Mouse (Mus musculus) embryonic stem cell, embryonic (primary cell): Measurements from ENCODE around the gene Fignl2.

Experiments used
- CTCF ChIA-PET, 4 experiments: fragments of 300-600 bp in 2 of 4; fragments of 350-600 bp in 2 of 4; sonication (Branson Sonifier 250); formaldehyde crosslinking; loops; one replicate each; lab custom pipeline; 2022; ENCODE audit warnings: inconsistent platforms in 2 of 4; lab: Charles Lee
- POLR2A ChIA-PET, 4 experiments: fragments of 300-600 bp in 2 of 4; fragments of 350-600 bp in 2 of 4; sonication (Branson Sonifier 250); formaldehyde crosslinking; loops; one replicate each; lab custom pipeline; 2022; ENCODE audit warnings: antibody characterized with exemption in 4 of 4, inconsistent platforms in 1 of 4; lab: Charles Lee

Fignl2 gene

GRCm38 (mm10) chr15:101103605-101104304 is 25.4 kb upstream of the Fignl2 start:
- CTCF ChIA-PET, result interaction anchor here in 2 of 4 experiments (0.6 to 2.7 kb wide), 4 partner anchors 9 to 318 kb away, joined by 3 to 7 read pairs (median 5); partner anchors contain the start of gene Ankrd33 (in 1 of the 2)
- POLR2A ChIA-PET, result interaction anchor here in 2 of 4 experiments (1.9 to 3.1 kb wide), 2 partner anchors 9 to 10 kb away, joined by 6 to 19 read pairs; no protein-coding TSS in a partner anchor

GRCm38 (mm10) chr15:101100996-101101395 is 22.6 kb upstream of the Fignl2 start:
- ChIA-PET POLR2A (interaction anchor here in 1 of 4 experiments (0.7 to 3.1 kb wide), 2 partner anchors 7 to 140 kb away, joined by 3 to 19 read pairs; no protein-coding TSS in a partner anchor), CTCF (interaction anchor here in 1 of 4 experiments (0.6 to 0.7 kb wide), 2 partner anchors 49 to 195 kb away, joined by 3 to 11 read pairs; no protein-coding TSS in a partner anchor)

DNA sequence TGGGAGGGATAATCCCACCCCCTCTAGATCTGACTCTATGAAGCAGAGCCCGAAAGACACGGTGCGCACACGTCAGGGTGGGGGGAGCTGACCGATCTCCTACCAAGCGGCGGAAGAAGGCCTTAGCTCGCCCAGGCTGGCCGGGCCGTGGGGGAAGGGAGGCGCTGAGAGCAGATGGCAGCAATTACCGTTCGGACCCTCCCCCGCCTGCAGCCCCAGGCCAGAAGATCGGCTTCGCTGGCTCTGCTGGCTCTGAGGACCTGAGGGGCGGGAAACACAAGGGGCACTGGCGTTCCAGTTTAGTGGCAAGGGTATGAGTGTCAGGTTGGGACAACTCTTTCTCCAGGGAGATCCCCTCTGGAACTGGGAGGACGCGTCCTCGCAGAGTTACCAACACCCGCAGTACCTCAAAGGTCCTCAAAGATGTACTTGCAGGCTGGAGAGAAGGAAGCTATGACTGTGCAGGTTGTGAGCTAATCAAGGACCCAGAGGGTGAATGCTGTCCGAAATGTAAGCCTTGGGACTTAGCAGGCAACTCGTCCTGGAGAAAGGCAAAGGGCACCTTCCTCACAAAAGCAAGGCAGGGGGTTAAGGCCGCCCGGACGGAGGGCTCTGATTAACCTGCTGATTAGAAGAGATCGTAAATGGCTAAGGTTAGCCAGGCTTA is 19.8 kb upstream of the Fignl2 start:
- ChIA-PET CTCF (interaction anchor here (0.6 to 1.8 kb wide), 12 partner anchors 20 to 289 kb away, joined by 3 to 5 read pairs (median 4); no protein-coding TSS in a partner anchor), POLR2A (interaction anchor here (0.6 to 7.5 kb wide), 18 partner anchors 12 to 1877 kb away, joined by 3 to 149 read pairs (median 3); partner anchors contain the start of gene Fignl2 (in 2 of the 4))

- POLR2A ChIA-PET, result interaction anchor here in 3 of 4 experiments (0.5 to 7.5 kb wide), 20 partner anchors 8 to 644 kb away, joined by 3 to 149 read pairs (median 3); partner anchors contain the start of genes Fignl2 (in 2 of the 3) and Acvr1b (in 1 of the 3)
- CTCF ChIA-PET, result interaction anchor here in 3 of 4 experiments (0.7 to 1.1 kb wide), 4 partner anchors 24 to 1110 kb away, joined by 3 to 5 read pairs (median 4); no protein-coding TSS in a partner anchor
Measured at GRCm38 (mm10) chr15:101095392-101095791, 17.0 kb upstream of the Fignl2 start.

GRCm38 (mm10) chr15:101094979-101095378 is 16.6 kb upstream of the Fignl2 start:
- ChIA-PET POLR2A (interaction anchor here in 3 of 4 experiments (0.6 to 7.5 kb wide), 25 partner anchors 8 to 643 kb away, joined by 3 to 149 read pairs (median 3); partner anchors contain the start of genes Fignl2 (in 2 of the 3) and Acvr1b (in 1 of the 3)), CTCF (interaction anchor here in 3 of 4 experiments (0.6 to 1.3 kb wide), 5 partner anchors 10 to 265 kb away, joined by 3 to 5 read pairs (median 4); no protein-coding TSS in a partner anchor)

DNA sequence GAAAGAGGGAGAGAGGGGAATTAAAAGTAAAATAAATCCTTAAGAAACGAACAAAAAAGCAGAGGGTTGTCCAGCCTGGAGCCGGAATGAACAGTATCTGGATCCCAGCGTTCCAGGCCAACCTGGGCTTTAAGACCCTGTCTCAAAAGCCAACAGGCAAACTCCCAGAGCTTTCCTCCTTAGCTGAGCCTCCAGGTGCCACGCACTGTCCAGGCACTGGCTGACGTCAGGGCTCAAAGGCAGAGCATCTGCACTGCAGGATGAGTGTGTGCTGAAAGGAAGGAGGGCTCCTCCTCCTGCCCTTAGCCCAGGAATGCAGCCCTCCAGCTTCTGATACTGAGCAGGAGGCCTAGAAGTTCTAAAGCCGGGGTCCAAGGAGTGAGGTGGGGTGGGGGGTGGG is 15.6 kb upstream of the Fignl2 start:
- ChIA-PET CTCF (interaction anchor here (0.6 to 1.8 kb wide), 15 partner anchors 11 to 264 kb away, joined by 3 to 7 read pairs (median 4); partner anchors contain the start of gene Scn8a (in 1 of the 4)), POLR2A (interaction anchor here in 3 of 4 experiments (0.7 to 7.5 kb wide), 36 partner anchors 7 to 600 kb away, joined by 3 to 149 read pairs (median 5); partner anchors contain the start of genes Fignl2 (in 2 of the 3), Acvr1b (in 1 of the 3) and Ankrd33 (in 1 of the 3))

- POLR2A ChIA-PET, result interaction anchor here (0.5 to 7.5 kb wide), 71 partner anchors 8 to 1354 kb away, joined by 3 to 149 read pairs (median 4); partner anchors contain the start of genes Fignl2 (in 3 of the 4), Ankrd33 (in 1 of the 4) and Dazap2 (in 1 of the 4)
- CTCF ChIA-PET, result interaction anchor here (0.6 to 2.4 kb wide), 36 partner anchors 9 to 1152 kb away, joined by 3 to 14 read pairs (median 4); partner anchors contain the start of gene Scn8a (in 1 of the 4)
Measured at GRCm38 (mm10) chr15:101092829-101093648, 14.7 kb upstream of the Fignl2 start.

DNA sequence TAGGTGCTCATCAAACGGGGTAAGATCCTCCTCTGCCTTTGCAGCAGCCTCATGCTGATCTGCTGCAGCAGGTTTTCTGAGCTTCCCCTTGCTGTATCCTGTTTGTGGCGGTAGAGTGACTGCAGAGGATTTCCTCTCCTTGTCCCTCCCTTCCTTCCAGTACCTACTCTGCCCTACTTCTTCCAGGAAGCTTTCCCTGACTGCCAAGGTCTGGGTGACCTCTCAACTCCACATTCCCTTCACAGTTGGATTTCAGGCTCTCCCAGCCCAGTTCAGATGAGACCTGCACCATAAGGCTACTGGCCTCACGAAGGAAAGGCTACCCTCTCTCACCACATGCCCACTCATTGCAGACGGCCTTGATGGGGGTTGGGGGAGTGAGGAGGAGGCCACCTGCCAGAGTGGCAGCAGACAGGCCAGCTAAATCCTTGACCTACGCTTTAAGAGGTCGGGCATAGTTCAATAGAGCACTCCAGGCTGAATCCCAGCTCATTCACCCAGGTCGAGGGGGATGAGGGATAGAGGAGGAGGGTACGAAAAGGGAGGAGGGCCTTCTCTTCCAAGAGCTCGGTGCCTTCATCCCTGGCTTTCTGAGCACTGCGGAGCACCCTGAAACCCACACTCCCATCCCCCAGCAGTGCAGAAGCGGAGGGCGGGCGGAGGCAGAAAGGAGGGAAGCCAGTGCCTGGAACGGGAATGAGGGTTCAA is 13.9 kb upstream of the Fignl2 start:
- POLR2A ChIA-PET, result interaction anchor here (0.5 to 7.5 kb wide), 47 partner anchors 10 to 1252 kb away, joined by 3 to 149 read pairs (median 4); partner anchors contain the start of genes Fignl2 (in 3 of the 4), Ankrd33 (in 2 of the 4) and Dazap2 (in 1 of the 4)
- CTCF ChIA-PET, result interaction anchor here (0.6 to 2.4 kb wide), 16 partner anchors 10 to 480 kb away, joined by 3 to 10 read pairs (median 4); partner anchors contain the start of gene Scn8a (in 1 of the 4)

- POLR2A ChIA-PET, result interaction anchor here in 2 of 4 experiments (1.4 to 7.5 kb wide), 9 partner anchors 9 to 301 kb away, joined by 3 to 149 read pairs (median 10); partner anchors contain the start of genes Fignl2 (in 2 of the 2) and Ankrd33 (in 1 of the 2)
- CTCF ChIA-PET, result interaction anchor here in 2 of 4 experiments (1.4 to 2.4 kb wide), 3 partner anchors 36 to 39 kb away, joined by 5 to 10 read pairs (median 6); no protein-coding TSS in a partner anchor
Measured at GRCm38 (mm10) chr15:101091551-101091950, 13.2 kb upstream of the Fignl2 start.

GRCm38 (mm10) chr15:101088291-101088690 is 9.9 kb upstream of the Fignl2 start:
- CTCF ChIA-PET, result interaction anchor here in 2 of 4 experiments (0.6 to 1.1 kb wide), 5 partner anchors 31 to 480 kb away, joined by 3 to 4 read pairs (median 3); no protein-coding TSS in a partner anchor
- POLR2A ChIA-PET, result interaction anchor here (0.5 to 14.9 kb wide), 9 partner anchors 7 to 592 kb away, joined by 3 to 149 read pairs (median 3); partner anchors contain the start of gene Acvrl1 (in 1 of the 4)

GRCm38 (mm10) chr15:101086956-101087355 is 8.6 kb upstream of the Fignl2 start:
- POLR2A ChIA-PET, result interaction anchor here in 2 of 4 experiments (0.8 to 14.9 kb wide), 7 partner anchors 8 to 18 kb away, joined by 3 to 149 read pairs (median 4); no protein-coding TSS in a partner anchor
- CTCF ChIA-PET, result no interaction called here

DNA sequence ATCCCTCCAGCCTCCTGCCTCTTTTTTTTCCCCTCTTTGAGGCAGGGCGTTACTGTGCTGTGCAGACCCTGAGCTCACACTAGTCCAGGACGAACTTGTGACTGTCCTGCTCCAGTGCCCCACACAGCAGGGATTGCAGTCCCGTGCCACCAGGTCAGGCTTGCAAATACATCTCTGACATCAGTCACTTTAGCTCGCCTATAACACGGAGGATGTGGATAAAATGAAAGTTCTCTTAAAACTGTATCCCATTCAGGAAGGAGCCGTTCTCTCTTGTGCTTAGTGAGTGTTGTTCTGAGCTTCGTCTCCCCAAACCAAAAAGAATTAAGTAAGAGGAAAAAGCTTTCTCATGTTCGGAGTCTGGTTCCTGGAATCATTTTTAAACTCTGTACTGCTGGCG is 8.1 kb upstream of the Fignl2 start:
- CTCF ChIA-PET, result interaction anchor here in 1 of 4 experiments (0.7 kb wide), 1 partner anchor 850 kb away, joined by 3 read pairs; no protein-coding TSS in a partner anchor
- POLR2A ChIA-PET, result interaction anchor here in 2 of 4 experiments (0.8 to 14.9 kb wide), 7 partner anchors 8 to 19 kb away, joined by 3 to 149 read pairs (median 3); no protein-coding TSS in a partner anchor

DNA sequence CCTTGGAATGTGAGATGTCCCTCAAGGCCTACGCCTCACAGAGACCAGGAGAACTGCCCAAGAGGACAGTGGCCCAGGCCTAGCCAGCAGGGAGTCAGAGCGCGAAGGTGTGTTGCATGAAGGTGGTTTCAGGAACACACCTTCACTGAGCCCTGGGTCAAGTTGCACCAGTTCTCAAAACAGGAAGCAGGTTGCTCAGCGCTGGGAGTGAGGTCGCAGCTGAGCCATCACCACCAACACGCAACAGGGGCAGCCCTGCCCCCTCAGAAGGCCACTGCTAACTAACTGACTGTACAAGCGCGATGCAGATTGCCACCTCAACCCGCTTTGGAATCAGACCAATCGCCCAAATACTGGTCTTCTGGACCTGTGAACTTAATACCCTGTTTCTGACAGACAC is 6.1 kb upstream of the Fignl2 start:
- CTCF ChIA-PET, result interaction anchor here in 1 of 4 experiments (0.6 kb wide), 1 partner anchor 10 kb away, joined by 3 read pairs; no protein-coding TSS in a partner anchor
- POLR2A ChIA-PET, result interaction anchor here in 2 of 4 experiments (1.2 to 14.9 kb wide), 5 partner anchors 9 to 89 kb away, joined by 3 to 149 read pairs (median 5); partner anchors contain the start of gene Acvr1b (in 1 of the 2)

DNA sequence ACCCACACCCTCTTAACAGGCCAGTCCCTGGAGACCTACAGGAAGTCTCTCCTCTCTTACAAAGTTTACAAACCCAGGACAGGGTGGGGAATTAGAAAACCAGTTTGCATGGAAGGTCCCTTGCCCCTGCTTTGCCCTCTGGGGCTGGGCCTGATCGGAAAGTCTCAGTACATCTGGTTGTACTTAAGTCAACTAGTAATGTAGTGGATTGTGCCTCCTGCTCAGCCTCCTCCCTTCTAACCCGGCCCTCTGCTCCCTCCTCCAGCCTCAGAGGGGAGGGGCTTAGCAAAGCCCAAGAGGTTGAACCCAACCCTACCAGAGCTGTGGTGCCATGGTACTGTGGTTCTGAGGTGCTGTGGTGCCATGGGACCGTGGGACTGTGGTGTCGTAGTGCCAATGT is 3.9 kb upstream of the Fignl2 start:
- CTCF ChIA-PET, result interaction anchor here in 3 of 4 experiments (0.5 to 1.5 kb wide), 8 partner anchors 11 to 40 kb away, joined by 3 to 13 read pairs (median 4); no protein-coding TSS in a partner anchor
- POLR2A ChIA-PET, result interaction anchor here (0.5 to 14.9 kb wide), 13 partner anchors 10 to 466 kb away, joined by 3 to 149 read pairs (median 3); no protein-coding TSS in a partner anchor

DNA sequence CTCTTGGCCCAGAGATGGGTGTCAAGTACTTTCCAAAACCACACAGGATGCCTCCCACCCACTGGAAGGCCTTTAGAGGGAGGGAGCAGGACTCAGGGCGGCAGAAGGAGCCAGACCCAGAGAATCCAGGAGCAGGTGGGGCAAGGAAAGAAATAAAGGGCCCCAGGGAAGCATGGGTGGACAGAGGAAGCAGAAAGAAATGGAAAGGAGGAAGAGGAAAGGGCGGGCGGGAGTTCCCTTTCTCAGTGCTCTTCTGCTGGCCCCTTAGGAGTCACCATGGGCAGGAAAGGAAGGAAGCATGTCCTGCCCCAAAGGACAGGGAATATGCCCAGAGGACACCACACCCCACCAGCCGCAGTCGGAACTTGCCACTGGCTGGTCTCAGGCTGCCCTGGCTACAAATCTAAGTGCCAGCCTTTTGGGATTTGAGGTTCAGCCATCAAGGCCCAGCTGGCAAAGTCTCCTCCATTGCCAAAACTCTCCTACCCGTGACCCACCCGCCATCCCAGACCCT is 2.7 kb upstream of the Fignl2 start:
- POLR2A ChIA-PET, result interaction anchor here in 2 of 4 experiments (1.0 to 14.9 kb wide), 4 partner anchors 12 to 39 kb away, joined by 3 to 149 read pairs (median 16); no protein-coding TSS in a partner anchor
- CTCF ChIA-PET, result interaction anchor here in 1 of 4 experiments (0.6 to 1.5 kb wide), 2 partner anchors 25 to 1073 kb away, joined by 4 to 5 read pairs; no protein-coding TSS in a partner anchor
